Mouse (Mus musculus): ENCODE measurements at regions not wholly inside any gene's neighbourhood (a gene's known extent, or its start where the extent isn't known, plus 50 kb on each side); places are given as distances from the start of the nearest gene placed in this dataset.

- Histone ChIP-seq H3K4me1 (0 out of 2 replicates have a peak, but pooled peaks cover 3% of the 10 kb centered on the region), H3K27me3 (no peaks in the 10 kb centered on the region), H3K27ac (replicated peaks) (peak overlapping the region; percentile 39; the same call in 1 of the 2 replicates), H3K36me3 (no peaks in the 10 kb centered on the region), H3K9ac (replicated peaks) (no peak overlapping the region), H3K9me3 (no peaks in the 10 kb centered on the region), H3K4me2 (replicated peaks) (no peak overlapping the region), H3K4me3 (no peak overlapping the region)
- 54% methylated on average over 8 of the region's 8 CpGs for WGBS
- ATAC-seq (replicated peaks): peak; percentile 83
These were observed 161.4 kb upstream of the Haao start for GRCm38 (mm10) chr17:84009194-84009593.

GRCm38 (mm10) chr17:84008682-84009052 is 160.9 kb upstream of the Haao start:
- 0 out of 2 replicates have a peak overlapping the region, but pooled peaks have one; percentile 16 for H3K27ac ChIP-seq (replicated peaks)
- H3K4me1 ChIP-seq: 0 out of 2 replicates have a peak, but pooled peaks cover 3% of the 10 kb centered on the region
- no peak overlapping the region for H3K4me2 ChIP-seq (replicated peaks)
- no peaks in the 10 kb centered on the region for H3K36me3 ChIP-seq
- 0 out of 2 replicates have a peak, but pooled peaks have one; percentile 26 for ATAC-seq (replicated peaks)
- no peaks in the 10 kb centered on the region for H3K27me3 ChIP-seq
- WGBS: 80% methylated on average over 7 of the region's 7 CpGs
- H3K4me3 ChIP-seq: no peak overlapping the region
- no peak overlapping the region for H3K9ac ChIP-seq (replicated peaks)
- no peaks in the 10 kb centered on the region for H3K9me3 ChIP-seq

DNA sequence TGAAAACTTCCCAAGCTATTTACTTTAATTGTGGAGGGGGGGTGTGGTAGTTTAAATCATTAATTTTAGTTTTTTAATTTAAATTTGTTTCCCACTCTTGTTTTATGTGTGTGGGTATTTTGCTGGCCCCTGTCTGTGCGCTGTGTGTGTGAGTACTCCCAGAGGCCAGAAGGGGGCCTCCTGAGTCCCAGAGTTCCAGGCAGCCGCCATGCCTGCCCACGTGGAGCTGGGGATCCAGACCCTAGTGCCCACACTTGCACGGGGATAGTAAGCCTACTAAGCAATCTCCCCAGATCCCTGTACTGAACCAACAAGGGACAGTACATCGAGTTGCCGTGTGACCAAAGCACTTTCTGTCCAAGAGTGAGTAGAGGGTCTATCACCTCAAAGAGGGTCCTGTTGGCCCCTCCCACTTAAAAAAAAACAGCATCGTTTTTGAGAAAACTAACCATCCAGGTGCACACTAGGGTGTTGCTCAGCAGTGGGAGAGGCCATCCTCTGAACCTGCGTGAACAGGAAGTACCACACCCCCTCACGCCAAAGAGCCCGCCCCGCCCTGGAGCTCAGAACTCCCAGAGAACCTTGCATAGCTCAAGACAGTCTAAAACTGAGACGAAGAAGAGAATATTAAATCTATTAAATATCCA is 160.4 kb upstream of the Haao start:
- Histone ChIP-seq H3K4me2 (replicated peaks) (no peak overlapping the region), H3K27ac (replicated peaks) (no peak overlapping the region), H3K36me3 (no peaks in the 10 kb centered on the region), H3K27me3 (no peaks in the 10 kb centered on the region), H3K9ac (replicated peaks) (no peak overlapping the region), H3K4me1 (0 out of 2 replicates have a peak, but pooled peaks cover 3% of the 10 kb centered on the region), H3K9me3 (no peaks in the 10 kb centered on the region), H3K4me3 (no peak overlapping the region)
- WGBS: 89% methylated on average over 12 of the region's 12 CpGs
- no peak for ATAC-seq (replicated peaks)

- WGBS: 91% methylated on average over 9 of the region's 9 CpGs
These were observed 159.0 kb upstream of the Haao start for GRCm38 (mm10) chr17:84006748-84007147.

DNA sequence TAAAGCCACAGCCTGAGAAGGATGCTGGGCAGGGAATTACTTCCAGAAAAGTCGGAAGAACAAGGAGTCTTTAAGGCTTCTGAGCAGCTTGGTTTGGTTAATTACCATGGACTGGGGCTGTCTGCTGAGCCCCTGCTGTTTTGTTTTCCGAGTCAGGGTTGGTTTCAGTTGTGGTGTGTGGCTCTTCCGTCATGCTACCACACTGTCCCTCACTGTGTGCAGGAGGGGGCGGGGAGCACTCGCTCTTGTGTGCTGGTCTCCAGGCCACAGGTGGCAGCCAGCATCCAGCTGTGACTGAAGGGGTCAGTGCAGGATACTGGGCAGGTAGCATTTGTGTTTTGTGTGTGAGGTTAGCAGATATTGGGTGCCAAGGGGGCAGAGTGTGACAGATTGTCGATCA is 156.5 kb upstream of the Haao start:
- no peaks in the 10 kb centered on the region for H3K9me3 ChIP-seq
- no peaks in the 10 kb centered on the region for H3K27me3 ChIP-seq
- WGBS: 37% methylated on average over 6 of the region's 6 CpGs
- no peaks in the 10 kb centered on the region for H3K4me1 ChIP-seq
- H3K36me3 ChIP-seq: no peaks in the 10 kb centered on the region
- no peak overlapping the region for H3K4me2 ChIP-seq (replicated peaks)
- no peak for ATAC-seq (replicated peaks)
- no peak overlapping the region for H3K4me3 ChIP-seq
- no peak overlapping the region for H3K27ac ChIP-seq (replicated peaks)
- H3K9ac ChIP-seq (replicated peaks): no peak overlapping the region

More at GRCm38 (mm10) chr17:84006748-84007147, 159.0 kb upstream of the Haao start:
- H3K27ac ChIP-seq (replicated peaks): no peak overlapping the region
- no peak for ATAC-seq (replicated peaks)
- no peaks in the 10 kb centered on the region for H3K27me3 ChIP-seq
- H3K36me3 ChIP-seq: no peaks in the 10 kb centered on the region
- H3K9me3 ChIP-seq: no peaks in the 10 kb centered on the region
- no peak overlapping the region for H3K4me2 ChIP-seq (replicated peaks)
- 0 out of 2 replicates have a peak, but pooled peaks cover 3% of the 10 kb centered on the region for H3K4me1 ChIP-seq
- H3K9ac ChIP-seq (replicated peaks): no peak overlapping the region
- no peak overlapping the region for H3K4me3 ChIP-seq

GRCm38 (mm10) chr17:84003489-84004234 is 155.9 kb upstream of the Haao start:
- 37% methylated on average over 9 of the region's 9 CpGs for WGBS
- no peaks in the 10 kb centered on the region for H3K9me3 ChIP-seq
- no peak overlapping the region for H3K4me3 ChIP-seq
- no peak overlapping the region for H3K9ac ChIP-seq (replicated peaks)
- H3K36me3 ChIP-seq: no peaks in the 10 kb centered on the region
- H3K27me3 ChIP-seq: no peaks in the 10 kb centered on the region
- no peak overlapping the region for H3K27ac ChIP-seq (replicated peaks)
- no peaks in the 10 kb centered on the region for H3K4me1 ChIP-seq
- no peak for ATAC-seq (replicated peaks)
- H3K4me2 ChIP-seq (replicated peaks): no peak overlapping the region

DNA sequence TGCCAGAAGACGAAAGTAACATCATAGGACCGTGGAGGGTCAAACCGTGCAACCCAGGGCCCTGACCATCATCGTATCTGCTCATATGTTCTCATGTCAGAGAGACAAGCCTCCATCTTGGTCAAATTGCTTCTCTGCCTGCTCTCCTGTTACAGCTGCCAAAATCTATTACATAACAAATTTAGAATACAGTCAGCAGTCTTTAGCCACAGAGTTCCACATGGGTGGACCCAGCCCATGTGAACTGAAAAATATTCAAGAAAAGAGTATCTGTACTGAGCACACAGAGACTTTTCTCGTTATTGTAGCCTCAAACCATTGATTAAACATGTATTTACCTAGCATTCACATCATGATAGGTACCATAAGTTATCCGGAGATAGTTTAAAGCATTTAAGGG is 155.2 kb upstream of the Haao start:
- Histone ChIP-seq H3K9me3 (no peaks in the 10 kb centered on the region), H3K9ac (replicated peaks) (no peak overlapping the region), H3K4me1 (no peaks in the 10 kb centered on the region), H3K4me2 (replicated peaks) (no peak overlapping the region), H3K27me3 (no peaks in the 10 kb centered on the region), H3K4me3 (no peak overlapping the region), H3K27ac (replicated peaks) (no peak overlapping the region), H3K36me3 (no peaks in the 10 kb centered on the region)
- WGBS: 94% methylated on average over 6 of the region's 6 CpGs
- no peak for ATAC-seq (replicated peaks)

DNA sequence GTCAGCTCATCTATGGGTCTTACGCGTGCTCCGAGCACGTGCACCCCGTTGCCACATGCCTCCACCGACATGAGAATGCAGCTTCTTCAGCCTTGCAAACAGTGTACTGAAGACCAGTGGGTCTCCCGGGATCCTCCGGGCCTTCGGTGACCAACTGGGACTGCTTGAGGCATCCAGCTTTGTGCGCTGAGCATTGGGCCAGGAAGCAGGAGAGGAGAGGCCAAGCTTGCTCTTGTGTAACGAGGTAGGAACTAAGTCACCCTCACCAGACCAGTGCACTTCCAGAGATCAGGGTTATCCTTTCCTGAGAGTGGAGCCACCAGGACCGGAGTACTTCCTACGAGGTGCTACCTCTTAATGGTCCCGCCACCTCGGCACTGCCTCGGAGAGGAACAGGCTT is 154.6 kb upstream of the Haao start:
- Histone ChIP-seq H3K27me3 (no peaks in the 10 kb centered on the region), H3K27ac (replicated peaks) (no peak overlapping the region), H3K4me1 (no peaks in the 10 kb centered on the region), H3K9me3 (no peaks in the 10 kb centered on the region), H3K36me3 (no peaks in the 10 kb centered on the region), H3K4me2 (replicated peaks) (no peak overlapping the region), H3K4me3 (no peak overlapping the region), H3K9ac (replicated peaks) (no peak overlapping the region)
- ATAC-seq (replicated peaks): no peak
- 93% methylated on average over 16 of the region's 16 CpGs for WGBS

- Histone ChIP-seq H3K4me2 (replicated peaks) (no peak overlapping the region), H3K27ac (replicated peaks) (no peak overlapping the region), H3K27me3 (no peaks in the 10 kb centered on the region), H3K9ac (replicated peaks) (no peak overlapping the region), H3K4me1 (no peaks in the 10 kb centered on the region), H3K9me3 (no peaks in the 10 kb centered on the region), H3K4me3 (no peak overlapping the region), H3K36me3 (no peaks in the 10 kb centered on the region)
- ATAC-seq (replicated peaks): no peak
- WGBS: 72% methylated on average over 6 of the region's 6 CpGs
These were observed 152.4 kb upstream of the Haao start for GRCm38 (mm10) chr17:84000115-84000514.

DNA sequence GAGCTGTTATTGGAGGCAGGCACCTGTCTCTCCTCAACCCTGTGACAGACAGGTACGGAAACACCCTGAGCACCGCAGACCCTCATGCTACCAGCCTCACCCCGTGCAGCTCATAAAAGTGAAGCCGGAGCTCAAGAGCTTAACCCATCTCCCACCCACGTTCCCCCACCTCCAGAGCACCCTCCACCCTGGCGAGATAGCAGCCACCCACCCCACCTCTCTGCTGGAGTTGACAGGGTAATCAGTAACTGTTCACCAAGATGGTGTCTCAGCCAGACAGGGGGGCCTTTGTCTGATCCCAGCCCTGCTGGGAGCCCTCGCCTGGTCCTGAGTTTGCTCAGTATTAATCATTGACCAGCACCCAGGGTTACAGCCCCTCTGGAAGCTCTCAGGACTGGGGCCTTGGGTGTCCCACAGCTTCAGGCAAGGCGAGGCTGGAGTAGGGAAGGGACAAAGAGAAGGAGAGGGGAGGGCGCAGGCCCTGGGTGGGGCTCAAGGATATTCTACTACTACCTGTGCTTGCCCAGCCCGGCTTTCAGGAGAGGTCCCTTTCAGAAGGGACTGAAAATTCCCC is 151.3 kb upstream of the Haao start:
- H3K4me3 ChIP-seq: no peak overlapping the region
- WGBS: 85% methylated on average over 10 of the region's 10 CpGs
- no peaks in the 10 kb centered on the region for H3K27me3 ChIP-seq
- H3K27ac ChIP-seq (replicated peaks): no peak overlapping the region
- H3K9me3 ChIP-seq: no peaks in the 10 kb centered on the region
- H3K9ac ChIP-seq (replicated peaks): no peak overlapping the region
- H3K4me2 ChIP-seq (replicated peaks): no peak overlapping the region
- H3K4me1 ChIP-seq: no peaks in the 10 kb centered on the region
- no peaks in the 10 kb centered on the region for H3K36me3 ChIP-seq
- no peak for ATAC-seq (replicated peaks)

DNA sequence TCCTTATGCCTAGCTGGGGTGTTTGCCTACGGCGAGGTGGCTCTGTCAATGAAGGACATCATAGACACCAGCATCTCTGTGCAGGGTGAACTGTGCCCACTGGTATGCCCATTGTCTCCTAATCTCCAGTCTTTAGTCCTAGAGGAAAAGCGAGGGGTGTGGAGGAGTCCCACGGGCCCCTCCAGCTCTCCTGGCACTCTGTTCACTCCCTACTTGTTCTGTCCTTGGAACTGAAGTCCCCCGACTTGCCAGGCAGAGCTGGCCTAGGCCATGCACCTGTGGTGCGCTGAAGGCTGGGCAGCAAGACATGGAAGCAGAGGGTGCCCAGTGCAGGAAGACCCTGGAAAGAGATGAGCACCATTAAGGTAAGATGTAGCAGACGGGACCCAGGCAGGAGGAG is 150.6 kb upstream of the Haao start:
- H3K27me3 ChIP-seq: no peaks in the 10 kb centered on the region
- no peak for ATAC-seq (replicated peaks)
- WGBS: 89% methylated on average over 7 of the region's 7 CpGs

GRCm38 (mm10) chr17:83997778-83998177 is 150.0 kb upstream of the Haao start:
- H3K4me3 ChIP-seq: no peak overlapping the region
- no peaks in the 10 kb centered on the region for H3K9me3 ChIP-seq
- no peaks in the 10 kb centered on the region for H3K27me3 ChIP-seq
- H3K4me2 ChIP-seq (replicated peaks): no peak overlapping the region
- H3K36me3 ChIP-seq: no peaks in the 10 kb centered on the region
- H3K4me1 ChIP-seq: no peaks in the 10 kb centered on the region
- H3K27ac ChIP-seq (replicated peaks): no peak overlapping the region
- H3K9ac ChIP-seq (replicated peaks): no peak overlapping the region
- 89% methylated on average over 11 of the region's 11 CpGs for WGBS
- no peak for ATAC-seq (replicated peaks)

More for the DNA sequence above, 150.6 kb upstream of the Haao start:
- Histone ChIP-seq H3K27ac (replicated peaks) (no peak overlapping the region), H3K36me3 (no peaks in the 10 kb centered on the region), H3K4me1 (no peaks in the 10 kb centered on the region), H3K4me2 (replicated peaks) (no peak overlapping the region), H3K9ac (replicated peaks) (no peak overlapping the region), H3K9me3 (no peaks in the 10 kb centered on the region), H3K4me3 (no peak overlapping the region)
